Mouse (Mus musculus): ENCODE results near the gene 1810024B03Rik. TPM values are rescaled to one million over a fixed set of nuclear protein-coding genes. Genes with fewer than 3 reads are reported as not detected.
A peak's percentile ranks its signal among the peaks of the same experiment; 100 is the strongest.

Gene 1810024B03Rik
- total RNA-seq (2012; rRNA removed) (1.2 and 1.5 TPM in 2 replicates), polyA plus RNA-seq (2012; ENCODE audit: insufficient read depth in 1 of 2, insufficient read length in 2 of 2, low read depth in 1 of 2, low replicate concordance in 2 of 2, missing spikeins in 1 of 2) (1 to 10 TPM in 1 of 2 experiments, not detected in 1; 1.9 TPM)

GRCm38 (mm10) chr2:127207547-127208451 is at the start of gene 1810024B03Rik, which contains the start of gene Snrnp200:
Gene 1810024B03Rik, minus strand, starts transcription at chr2:127208280.
Gene Snrnp200, plus strand, starts transcription at chr2:127208386.
- no peaks in the 10 kb centered on the region for H3K27me3 ChIP-seq (ENCODE audit: control insufficient read depth in 1 of 2, insufficient read depth in 2 of 2, low read length in 2 of 2)
- peaks cover 17% of the 10 kb centered on the region for H3K79me2 ChIP-seq (ENCODE audit: control insufficient read depth, insufficient read depth, low read length, poor library complexity)
- H3K4me1 ChIP-seq (ENCODE audit: control insufficient read depth in 1 of 2, insufficient read depth in 2 of 2, low read length in 2 of 2) = no peaks in the 10 kb centered on the region; a peak in 1 of 4 replicates
- H3K27ac ChIP-seq (ENCODE audit: control insufficient read depth, low read depth, low read length) = peak within 1 kb of the TSS; percentile 93
- H3K9me3 ChIP-seq (replicated peaks; ENCODE audit: insufficient read depth, low read length) = no peaks in the 10 kb centered on the region
- peak within 1 kb of the TSS; percentile 79 for H3K9ac ChIP-seq (ENCODE audit: control insufficient read depth, low read depth, low read length, poor library complexity, severe bottlenecking)
- peaks cover 4 to 12% of the 10 kb centered on the region in 2 experiments for H3K36me3 ChIP-seq (ENCODE audit: control insufficient read depth in 1 of 2, insufficient read depth in 2 of 2, low read length in 2 of 2)
- DNase-seq (ENCODE audit: low read depth, low spot score) = peak; percentile 99
- peak within 1 kb of the TSS; percentile 77 to 80 for H3K4me3 ChIP-seq (ENCODE audit: control insufficient read depth in 1 of 2, insufficient read depth in 1 of 2, low read depth in 2 of 2, low read length in 2 of 2)
- TF ChIP-seq POLR2AphosphoS2 (IDR thresholded peaks at IDR 0.05; ENCODE audit: low read length) = peak; percentile 77
- no peak for TF ChIP-seq GABPA (IDR thresholded peaks at IDR 0.05; ENCODE audit: low read depth, low read length)
- peak; percentile 90 for TF ChIP-seq MXI1 (IDR thresholded peaks at IDR 0.05; ENCODE audit: low read depth, low read length)
- no peak for TF ChIP-seq ZKSCAN1 (IDR thresholded peaks at IDR 0.05; ENCODE audit: low read depth, low read length)
- TF ChIP-seq MYB (IDR thresholded peaks at IDR 0.05; ENCODE audit: low read depth, low read length) = no peak; the same call in 1 of the 2 replicates
- no peak for TF ChIP-seq E2F4 (IDR thresholded peaks at IDR 0.05; ENCODE audit: borderline replicate concordance, low read depth, low read length)
- no peak for TF ChIP-seq JUND (IDR thresholded peaks at IDR 0.05; ENCODE audit: low read depth, low read length)
- TF ChIP-seq UBTF (IDR thresholded peaks at IDR 0.05; ENCODE audit: borderline replicate concordance, insufficient read depth, low read depth, low read length) = no peak
- no peak for TF ChIP-seq RCOR1 (IDR thresholded peaks at IDR 0.05; ENCODE audit: low read depth, low read length)
- no peak for TF ChIP-seq MEF2A (IDR thresholded peaks at IDR 0.05; ENCODE audit: extremely low read depth, insufficient replicate concordance, low read depth, low read length, poor library complexity, severe bottlenecking)
- no peak for TF ChIP-seq CHD1 (IDR thresholded peaks at IDR 0.05; ENCODE audit: low read depth, low read length)
- no peak for TF ChIP-seq CTCF (IDR thresholded peaks at IDR 0.05 in 2 of 3, conservative IDR thresholded peaks at IDR 0.05 in 1 of 3; ENCODE audit: control insufficient read depth in 1 of 3, insufficient read depth in 1 of 3, low read depth in 2 of 3, low read length in 3 of 3, poor library complexity in 1 of 3, severe bottlenecking in 1 of 3)
- TF ChIP-seq MAZ (IDR thresholded peaks at IDR 0.05; ENCODE audit: low read depth, low read length) = 0 out of 2 replicates have a peak, but pooled peaks have one; percentile 22
- no peak for TF ChIP-seq RAD21 (IDR thresholded peaks at IDR 0.05; ENCODE audit: low read depth, low read length)
- TF ChIP-seq ZNF384 (IDR thresholded peaks at IDR 0.05; ENCODE audit: low read depth, low read length) = 0 out of 2 replicates have a peak, but pooled peaks have one; percentile 33
- peak; percentile 42; the same call in 1 of the 2 replicates for TF ChIP-seq GATA1 (IDR thresholded peaks at IDR 0.05; ENCODE audit: low read depth, low read length)
- no peak for TF ChIP-seq NRF1 (IDR thresholded peaks at IDR 0.05; ENCODE audit: insufficient read depth, low read depth, low read length, poor library complexity, severe bottlenecking)
- TF ChIP-seq POLR2A (IDR thresholded peaks at IDR 0.05; ENCODE audit: control insufficient read depth in 1 of 2, insufficient read depth in 1 of 2, low read depth in 1 of 2, low read length in 2 of 2, poor library complexity in 1 of 2) = no peak; a peak in 3 of 4 replicates
- peak; percentile 78 for TF ChIP-seq USF1 (IDR thresholded peaks at IDR 0.05; ENCODE audit: low read depth, low read length)
- peak; percentile 87 for TF ChIP-seq CHD2 (IDR thresholded peaks at IDR 0.05; ENCODE audit: low read length)
- peak; percentile 85 for TF ChIP-seq SIN3A (IDR thresholded peaks at IDR 0.05; ENCODE audit: low read length)
- TF ChIP-seq SMC3 (IDR thresholded peaks at IDR 0.05; ENCODE audit: low read depth, low read length) = no peak
- peak; percentile 96 for TF ChIP-seq HCFC1 (IDR thresholded peaks at IDR 0.05; ENCODE audit: low read depth, low read length)
- no peak; the same call in 1 of the 2 replicates for TF ChIP-seq MAX (IDR thresholded peaks at IDR 0.05; ENCODE audit: low read length)
- TF ChIP-seq TBP (IDR thresholded peaks at IDR 0.05; ENCODE audit: low read depth, low read length) = peak; percentile 78
- TF ChIP-seq ETS1 (IDR thresholded peaks at IDR 0.05; ENCODE audit: low read depth, low read length) = peak; percentile 23; the same call in 1 of the 2 replicates
- no peak for TF ChIP-seq ZC3H11A (IDR thresholded peaks at IDR 0.05; ENCODE audit: low read depth, low read length)
- TF ChIP-seq TCF12 (IDR thresholded peaks at IDR 0.05; ENCODE audit: low read depth, low read length) = peak; percentile 75; the same call in 1 of the 2 replicates
- no peak for TF ChIP-seq USF2 (IDR thresholded peaks at IDR 0.05; ENCODE audit: borderline replicate concordance in 1 of 2, insufficient read depth in 1 of 2, low read depth in 1 of 2, low read length in 2 of 2)
- no peak for TF ChIP-seq TAL1 (IDR thresholded peaks at IDR 0.05; ENCODE audit: low read length)
- TF ChIP-seq EP300 (IDR thresholded peaks at IDR 0.05; ENCODE audit: low read depth in 1 of 2, low read length in 2 of 2) = no peak; a peak in 1 of 4 replicates
- TF ChIP-seq ZMIZ1 (IDR thresholded peaks at IDR 0.05; ENCODE audit: low read depth, low read length) = peak; percentile 21; the same call in 1 of the 2 replicates
- peak; percentile 94 for TF ChIP-seq KAT2A (conservative IDR thresholded peaks at IDR 0.05; ENCODE audit: low read depth, low read length)
- TF ChIP-seq MYC (IDR thresholded peaks at IDR 0.05; ENCODE audit: low read depth, low read length) = peak; percentile 72
